Mouse (Mus musculus) lung, adult 2 months (tissue): Measurements from ENCODE around the gene Smok3b.

ENCODE experiments used
- CTCF ChIP-seq: fragments of 200-500 bp; IDR thresholded peaks from 2 replicates; pipeline ENCODE4 v1.5.1; 2011; ENCODE audit warnings: mild to moderate bottlenecking, low read length, control low read depth; ENCODE audit not compliant: insufficient read depth
- POLR2A ChIP-seq: fragments of 200-500 bp; IDR thresholded peaks from 2 replicates; pipeline ENCODE4 v1.6.1; 2011; ENCODE audit warnings: low read depth, mild to moderate bottlenecking, control low read depth, low read length, borderline replicate concordance; ENCODE audit errors: extremely low read depth

GRCm38 (mm10) chr5:137981300-137981699 is 39.9 kb upstream of the Smok3b start, which contains the start of gene Azgp1:
- no peak for TF ChIP-seq POLR2A
- no peak for TF ChIP-seq CTCF
